Mouse (Mus musculus): ENCODE data around the gene Ccnc.
"Not testable (repeated sequence)": the region's sequence is repeated elsewhere in the genome, so short reads cannot be mapped to it uniquely, and the experiment has no call there.

Gene Ccnc

GRCm38 (mm10) chr4:21726912-21727614 lies 438 bp upstream of the Ccnc start:
- DNase-seq: peak; percentile 59 to 62

GRCm38 (mm10) chr4:21739169-21739568 lies 11.7 kb downstream of the Ccnc start:
- DNase-seq: no peak

- not testable (repeated sequence) for DNase-seq
Observed at GRCm38 (mm10) chr4:21744142-21744541, 16.6 kb downstream of the Ccnc start.

GRCm38 (mm10) chr4:21745723-21746122 lies 18.2 kb downstream of the Ccnc start:
- DNase-seq: no peak

GRCm38 (mm10) chr4:21755123-21755789 lies 27.8 kb downstream of the Ccnc start:
- DNase-seq: no peak

- no peak for DNase-seq
Observed at GRCm38 (mm10) chr4:21758860-21759259, 31.4 kb downstream of the Ccnc start.

- no peak for DNase-seq
Observed at GRCm38 (mm10) chr4:21761416-21762160, 34.1 kb downstream of the Ccnc start.

- no peak for DNase-seq
Observed at GRCm38 (mm10) chr4:21763827-21764226, 36.3 kb downstream of the Ccnc start.

- DNase-seq: peak in 1 of 2 experiments; percentile 32
Observed at GRCm38 (mm10) chr4:21766171-21766862, 38.8 kb downstream of the Ccnc start.

- peak; percentile 88 for DNase-seq
Observed at GRCm38 (mm10) chr4:21766863-21767304, 39.4 kb downstream of the Ccnc start, which contains the start of the genes Usp45 and Tstd3. Gene Usp45, plus strand, starts transcription at chr4:21767156. Gene Tstd3, minus strand, starts transcription at chr4:21767212.

GRCm38 (mm10) chr4:21771064-21771463 lies 43.6 kb downstream of the Ccnc start:
- DNase-seq: no peak

GRCm38 (mm10) chr4:21772306-21772705 lies 44.8 kb downstream of the Ccnc start:
- no peak for DNase-seq

GRCm38 (mm10) chr4:21776091-21776945 lies 48.8 kb downstream of the Ccnc start:
- DNase-seq: peak; percentile 93 to 94

GRCm38 (mm10) chr4:21776946-21777265 lies 49.4 kb downstream of the Ccnc start:
- DNase-seq: no peak

GRCm38 (mm10) chr4:21780816-21781726 lies 53.6 kb downstream of the Ccnc start:
- no peak for DNase-seq

- DNase-seq: no peak
Observed at GRCm38 (mm10) chr4:21786268-21786667, 58.8 kb downstream of the Ccnc start.

GRCm38 (mm10) chr4:21788903-21789302 lies 61.4 kb downstream of the Ccnc start:
- DNase-seq: no peak

GRCm38 (mm10) chr4:21789836-21790235 lies 62.3 kb downstream of the Ccnc start:
- no peak for DNase-seq

GRCm38 (mm10) chr4:21793631-21794030 lies 66.1 kb downstream of the Ccnc start:
- DNase-seq: peak in 1 of 2 experiments; percentile 13

- no peak for DNase-seq
Observed at GRCm38 (mm10) chr4:21801013-21801412, 73.5 kb downstream of the Ccnc start.

GRCm38 (mm10) chr4:21801620-21802019 lies 74.1 kb downstream of the Ccnc start:
- no peak for DNase-seq
